8 mouse cellular contexts compared by ENCODE assay signal in the genomic region with DNA sequence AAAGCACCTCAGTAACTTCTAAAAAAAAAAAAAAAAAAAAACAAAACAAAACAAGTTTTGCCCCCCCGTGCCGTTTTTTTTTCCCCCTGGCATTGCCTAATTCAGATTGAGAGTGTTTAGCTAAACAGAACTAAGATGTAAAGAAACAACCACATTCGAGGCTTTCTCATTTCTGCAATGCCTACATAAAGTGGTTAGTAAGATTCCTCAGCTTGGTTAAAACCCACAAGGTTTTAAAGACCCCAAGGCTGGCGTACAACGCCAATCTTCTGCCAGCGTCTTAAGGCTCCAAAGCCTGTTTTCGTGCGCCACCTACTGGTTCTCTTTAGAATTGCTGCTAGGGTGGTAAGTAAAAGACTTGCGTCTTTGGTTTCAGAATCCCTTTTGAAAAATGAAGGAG. TPM values are rescaled to one million over a fixed set of nuclear protein-coding genes. Genes with fewer than 3 reads are reported as not detected.
DNase-seq lines count a peak whose midpoint lies in the region; ATAC-seq and TF ChIP-seq lines count a peak whose summit lies in the region.

No protein-coding gene starts in this region.

- peaks cover 6 to 27% of the 10 kb centered on the region in 2 experiments; a peak in 2 of 4 replicates for H3K4me1 ChIP-seq in CH12.LX (ENCODE audit: control insufficient read depth in 1 of 2, insufficient read depth in 2 of 2)
- peaks cover 75% of the 10 kb centered on the region for H3K4me1 ChIP-seq in embryonic facial prominence, embryonic 10.5 days
- H3K4me1 ChIP-seq in heart, adult 2 months (ENCODE audit: control insufficient read depth, insufficient read depth, low read length) = peaks cover 48% of the 10 kb centered on the region
- H3K4me1 ChIP-seq in kidney, embryonic 16.5 days (ENCODE audit: insufficient read depth, low read length) = peaks cover 90% of the 10 kb centered on the region
- H3K4me1 ChIP-seq in liver, embryonic 12.5 days = peaks cover 89% of the 10 kb centered on the region

- no peaks in the 10 kb centered on the region for H3K79me2 ChIP-seq in CH12.LX (replicated peaks; ENCODE audit: control insufficient read depth, extremely low read depth, insufficient read depth, poor library complexity, severe bottlenecking)
- H3K79me2 ChIP-seq in heart, adult 2 months (replicated peaks; ENCODE audit: control insufficient read depth, insufficient read depth, low read length) = peaks cover 11% of the 10 kb centered on the region

- TF ChIP-seq RAD21 in CH12.LX (IDR thresholded peaks at IDR 0.05; ENCODE audit: low read depth, low read length) = no peak; the same call in none of the 2 replicates

- in situ Hi-C loops in CH12.LX (cut with MboI; ENCODE audit: low pct_ligation_motif_present, low pct_unique_long_range_greater_than_20kb, low sequenced_read_pairs) = loop anchor here (5.0 kb wide), 2 partner anchors 306 to 426 kb away; no protein-coding TSS in a partner anchor

- WGBS in embryonic facial prominence, embryonic 10.5 days = 10% methylated on average over 9 of the region's 9 CpGs
- WGBS in heart, adult 2 months = 3% methylated on average over 9 of the region's 9 CpGs
- 6% methylated on average over 9 of the region's 9 CpGs for WGBS in kidney, embryonic 16.5 days
- 7% methylated on average over 9 of the region's 9 CpGs for WGBS in liver, embryonic 12.5 days (ENCODE audit: insufficient replicate concordance)

- H3K27ac ChIP-seq in CH12.LX (ENCODE audit: insufficient read depth, low read depth) = no peak overlapping the region
- no peak overlapping the region for H3K27ac ChIP-seq in embryonic facial prominence, embryonic 10.5 days (replicated peaks)
- peak overlapping the region; percentile 99 for H3K27ac ChIP-seq in heart, adult 2 months
- peak overlapping the region; percentile 94; the same call in 1 of the 2 replicates for H3K27ac ChIP-seq in kidney, embryonic 16.5 days (ENCODE audit: low read length)
- 0 out of 2 replicates have a peak overlapping the region, but pooled peaks have one; percentile 43 for H3K27ac ChIP-seq in liver, embryonic 12.5 days

- intact Hi-C loops in heart, adult 2 months (cut with DNase I) = loop anchor here (1.0 to 2.0 kb wide), 3 partner anchors 307 to 525 kb away; no protein-coding TSS in a partner anchor

- H3K4me2 ChIP-seq in CH12.LX (ENCODE audit: insufficient read depth, low read depth, poor library complexity, severe bottlenecking) = peak overlapping the region; percentile 94
- H3K4me2 ChIP-seq in kidney, embryonic 16.5 days (replicated peaks; ENCODE audit: low read depth, low read length) = peak overlapping the region; percentile 41
- peak overlapping the region; percentile 97 for H3K4me2 ChIP-seq in liver, embryonic 12.5 days

- no peak for ATAC-seq in kidney, embryonic 16.5 days (ENCODE audit: low FRiP score, low TSS enrichment)
- no peak for ATAC-seq in liver, embryonic 12.5 days

- peak; percentile 90 for DNase-seq in CH12.LX (ENCODE audit: extremely low read depth)
- DNase-seq in adrenal gland, adult 8-10 months = peak; percentile 70
- DNase-seq in embryonic facial prominence, embryonic 10.5 days (ENCODE audit: low spot score) = peak; percentile 86
- DNase-seq in heart, adult 2 months = peak; percentile 79 to 80
- peak; percentile 87 for DNase-seq in ovary, postnatal 14 days (ENCODE audit: low spot score)
- DNase-seq in thymus, postnatal 0 days (ENCODE audit: low spot score) = peak; percentile 96

- peak overlapping the region in 1 of 3 experiments; percentile 46 for H3K4me3 ChIP-seq in CH12.LX (replicated peaks in 1 of 3; ENCODE audit: low read depth in 2 of 3, low read length in 2 of 3, poor library complexity in 1 of 3)
- H3K4me3 ChIP-seq in embryonic facial prominence, embryonic 10.5 days = no peak overlapping the region; the same call in 1 of the 2 replicates
- peak overlapping the region; percentile 50 for H3K4me3 ChIP-seq in heart, adult 2 months
- no peak overlapping the region for H3K4me3 ChIP-seq in kidney, embryonic 16.5 days (ENCODE audit: low read length)
- peak overlapping the region; percentile 100 for H3K4me3 ChIP-seq in liver, embryonic 12.5 days

- no peaks in the 10 kb centered on the region for H3K9me3 ChIP-seq in CH12.LX (replicated peaks; ENCODE audit: low read length)
- H3K9me3 ChIP-seq in embryonic facial prominence, embryonic 10.5 days = no peaks in the 10 kb centered on the region
- H3K9me3 ChIP-seq in kidney, embryonic 16.5 days (ENCODE audit: low read length) = no peaks in the 10 kb centered on the region
- H3K9me3 ChIP-seq in liver, embryonic 12.5 days (replicated peaks) = no peaks in the 10 kb centered on the region

- no peak for TF ChIP-seq POLR2A in CH12.LX (IDR thresholded peaks at IDR 0.05; ENCODE audit: low read depth, low read length)
- 0 out of 2 replicates have a peak, but pooled peaks have one; percentile 26 for TF ChIP-seq POLR2A in heart, adult 2 months (IDR thresholded peaks at IDR 0.05; ENCODE audit: insufficient read depth, low read depth, low read length)

- H3K27me3 ChIP-seq in CH12.LX (replicated peaks) = no peaks in the 10 kb centered on the region
- H3K27me3 ChIP-seq in embryonic facial prominence, embryonic 10.5 days (replicated peaks; ENCODE audit: low read depth, poor library complexity, severe bottlenecking) = no peaks in the 10 kb centered on the region
- no peaks in the 10 kb centered on the region for H3K27me3 ChIP-seq in heart, adult 2 months (ENCODE audit: control insufficient read depth, insufficient read depth, low read length)
- H3K27me3 ChIP-seq in kidney, embryonic 16.5 days (ENCODE audit: insufficient read depth, low read length) = no peaks in the 10 kb centered on the region
- no peaks in the 10 kb centered on the region for H3K27me3 ChIP-seq in liver, embryonic 12.5 days (replicated peaks)

- TF ChIP-seq EP300 in CH12.LX (IDR thresholded peaks at IDR 0.05; ENCODE audit: low read length) = no peak
- TF ChIP-seq EP300 in heart, adult 2 months (IDR thresholded peaks at IDR 0.05; ENCODE audit: insufficient read depth, low read depth, low read length) = peak; percentile 80

- H3K36me3 ChIP-seq in CH12.LX (replicated peaks in 1 of 2; ENCODE audit: control insufficient read depth in 1 of 2, insufficient read depth in 1 of 2, low read length in 1 of 2) = peaks cover 0 to 2% of the 10 kb centered on the region in 2 experiments
- peaks cover 56% of the 10 kb centered on the region for H3K36me3 ChIP-seq in embryonic facial prominence, embryonic 10.5 days (replicated peaks)
- peaks cover 44% of the 10 kb centered on the region for H3K36me3 ChIP-seq in heart, adult 2 months (ENCODE audit: control insufficient read depth, insufficient read depth, low read length)
- peaks cover 11% of the 10 kb centered on the region for H3K36me3 ChIP-seq in kidney, embryonic 16.5 days (ENCODE audit: insufficient read depth, low read length)
- peaks cover 70% of the 10 kb centered on the region for H3K36me3 ChIP-seq in liver, embryonic 12.5 days

- H3K9ac ChIP-seq in CH12.LX (ENCODE audit: insufficient read depth, low read depth) = no peak overlapping the region
- H3K9ac ChIP-seq in heart, adult 2 months (ENCODE audit: low read depth, low read length) = no peak overlapping the region
- no peak overlapping the region for H3K9ac ChIP-seq in kidney, embryonic 16.5 days (replicated peaks; ENCODE audit: low read length)
- H3K9ac ChIP-seq in liver, embryonic 12.5 days = peak overlapping the region; percentile 99

- dilution Hi-C loops in CH12.LX (cut with MboI; ENCODE audit: extremely low pct_ligation_motif_present, extremely low pct_unique_long_range_greater_than_20kb, low sequenced_read_pairs) = no loop called here

- TF ChIP-seq CTCF in CH12.LX (conservative IDR thresholded peaks at IDR 0.05 in 1 of 2, IDR thresholded peaks at IDR 0.05 in 1 of 2; ENCODE audit: low read depth in 2 of 2, low read length in 2 of 2) = peak; percentile 88 to 98
- no peak; the same call in 1 of the 2 replicates for TF ChIP-seq CTCF in heart, adult 2 months (IDR thresholded peaks at IDR 0.05)

TF ChIP-seq in CH12.LX, 34 proteins besides CTCF, POLR2A, EP300 and RAD21 (continues in another document):
- TF ChIP-seq SMC3 (IDR thresholded peaks at IDR 0.05; ENCODE audit: low read depth, low read length) = peak; percentile 98
- TF ChIP-seq CHD1 (IDR thresholded peaks at IDR 0.05; ENCODE audit: low read depth, low read length) = no peak
- TF ChIP-seq POLR2AphosphoS2 (IDR thresholded peaks at IDR 0.05; ENCODE audit: low read depth, low read length) = no peak
- TF ChIP-seq SIN3A (IDR thresholded peaks at IDR 0.05; ENCODE audit: low read length) = 0 out of 2 replicates have a peak, but pooled peaks have one; percentile 23
- no peak for TF ChIP-seq JUND (conservative IDR thresholded peaks at IDR 0.05; ENCODE audit: low read depth, low read length)
- peak; percentile 77; the same call in 1 of the 2 replicates for TF ChIP-seq ZNF384 (IDR thresholded peaks at IDR 0.05; ENCODE audit: low read depth, low read length)
- TF ChIP-seq MAFK (IDR thresholded peaks at IDR 0.05; ENCODE audit: insufficient replicate concordance, low read length) = no peak
- peak; percentile 43; the same call in 1 of the 2 replicates for TF ChIP-seq MXI1 (IDR thresholded peaks at IDR 0.05; ENCODE audit: low read depth, low read length)
- TF ChIP-seq BHLHE40 (IDR thresholded peaks at IDR 0.05; ENCODE audit: low read depth, low read length) = no peak; the same call in 1 of the 2 replicates
- no peak for TF ChIP-seq UBTF (IDR thresholded peaks at IDR 0.05; ENCODE audit: low read depth, low read length)
- no peak for TF ChIP-seq TBP (conservative IDR thresholded peaks at IDR 0.05; ENCODE audit: low read depth, low read length)
- no peak for TF ChIP-seq RCOR1 (conservative IDR thresholded peaks at IDR 0.05; ENCODE audit: low read depth, low read length)
- TF ChIP-seq ETS1 (conservative IDR thresholded peaks at IDR 0.05; ENCODE audit: low read depth, low read length) = 0 out of 2 replicates have a peak, but pooled peaks have one; percentile 20
- TF ChIP-seq ZC3H11A (IDR thresholded peaks at IDR 0.05; ENCODE audit: low read depth, low read length) = peak; percentile 98
- no peak for TF ChIP-seq PAX5 (IDR thresholded peaks at IDR 0.05; ENCODE audit: low read length)
- peak; percentile 49; the same call in 1 of the 2 replicates for TF ChIP-seq IRF4 (IDR thresholded peaks at IDR 0.05; ENCODE audit: low read depth, low read length)

RNA-seq across cellular contexts. Expression of gene Klf3, which starts 10.2 kb away (rescaled TPM):
- total RNA-seq in CH12.LX (2012; rRNA removed) (0.17 and 0.64 TPM in 2 replicates), CH12.LX (2014; rRNA removed) (0.40 and 0.47 TPM in 2 replicates)
- polyA plus RNA-seq in CH12.LX (2012; ENCODE audit: insufficient read length, low read depth) = 3.3 and 4.4 TPM in 2 replicates
- total RNA-seq in adrenal gland, adult 8-10 months (2022) = 10 to 100 TPM; 48.3 to 64.6 (median 53.4) TPM
- 55.0 and 55.2 TPM in 2 replicates for polyA plus RNA-seq in embryonic facial prominence, embryonic 10.5 days (2016; fragmentation: Nextera tagmentation; extraction: Ambion mirVana)
- 10 to 100 TPM; 41.4 to 46.6 TPM for total RNA-seq in heart, adult 2 months (2021)
- 34.3 and 41.8 TPM in 2 replicates for polyA plus RNA-seq in heart, adult 2 months (2012; rRNA removed)
- 49.7 and 66.4 TPM in 2 replicates for polyA plus RNA-seq in kidney, embryonic 16.5 days (2015; fragmentation: Nextera tagmentation; extraction: Ambion mirVana)
- polyA plus RNA-seq in liver, embryonic 12.5 days (2016; fragmentation: Nextera tagmentation; extraction: Ambion mirVana) = 91.2 and 105 TPM in 2 replicates
- 81.6 and 112 TPM in 2 replicates for polyA plus RNA-seq in thymus, postnatal 0 days (2015; fragmentation: Nextera tagmentation; extraction: Ambion mirVana)

Comparison
In these comparisons a context has a peak if more than half of its experiments do, and no peak if none do; other contexts are left out.
1. H3K27ac ChIP-seq: peak in heart, adult 2 months (single experiment), kidney, embryonic 16.5 days (single experiment) and liver, embryonic 12.5 days (single experiment); none in CH12.LX (single experiment) and embryonic facial prominence, embryonic 10.5 days (single experiment).
2. H3K4me2 ChIP-seq: peak in every context shown above with its lines; median percentile 97 in liver, embryonic 12.5 days; 94 in CH12.LX; 41 in kidney, embryonic 16.5 days.
3. H3K4me3 ChIP-seq: peak in heart, adult 2 months (single experiment) and liver, embryonic 12.5 days (single experiment); none in embryonic facial prominence, embryonic 10.5 days (single experiment) and kidney, embryonic 16.5 days (single experiment).
4. Peak in every context shown above with its lines, with median percentiles within 50 percentile points of each other: DNase-seq.